Mouse (Mus musculus) lung, adult 2 months (tissue): ENCODE data around the gene C1qc.

Source experiments
- CTCF ChIP-seq: fragments of 200-500 bp; IDR thresholded peaks from 2 replicates; pipeline ENCODE4 v1.5.1; 2011; ENCODE audit warnings: mild to moderate bottlenecking, low read length, control low read depth; ENCODE audit not compliant: insufficient read depth
- POLR2A ChIP-seq: fragments of 200-500 bp; IDR thresholded peaks from 2 replicates; pipeline ENCODE4 v1.6.1; 2011; ENCODE audit warnings: low read depth, mild to moderate bottlenecking, control low read depth, low read length, borderline replicate concordance; ENCODE audit errors: extremely low read depth

DNA sequence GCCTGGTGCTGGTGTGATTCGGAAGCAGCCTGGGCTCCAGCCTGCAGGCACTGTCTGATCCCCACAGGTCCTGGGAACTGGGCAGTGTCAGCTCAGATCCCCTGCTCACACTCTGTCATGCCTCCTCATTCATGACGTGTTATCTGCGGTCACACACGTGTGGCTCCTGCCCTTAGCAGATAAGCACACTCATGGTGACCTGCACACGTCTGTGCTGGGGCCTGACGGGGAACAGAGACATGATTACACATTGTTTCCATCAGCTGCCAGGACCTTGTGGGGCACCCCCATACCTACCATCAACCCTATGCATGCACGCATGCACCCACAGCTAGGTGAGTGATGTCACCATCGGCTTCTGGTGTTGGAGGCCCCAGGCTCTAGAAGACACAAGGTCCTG is 37.6 kb upstream of the C1qc start:
- no peak for TF ChIP-seq CTCF
- no peak for TF ChIP-seq POLR2A
